Mouse (Mus musculus) myocyte (in vitro differentiated cells): ENCODE data around the gene Trpm3. TPM values are rescaled to one million over a fixed set of nuclear protein-coding genes. Genes with fewer than 3 reads are reported as not detected.

Experiments
- H3K27me3 ChIP-seq: one replicate; pipeline ENCODE4 v1.6.1; 2011; ENCODE audit not compliant: control insufficient read depth, insufficient read depth, insufficient read length
- H3K36me3 ChIP-seq: one replicate; pipeline ENCODE4 v1.6.1; 2011; ENCODE audit not compliant: control insufficient read depth, insufficient read depth
- H3K4me2 ChIP-seq: one replicate; pipeline ENCODE4 v1.6.1; 2011; ENCODE audit warnings: low read depth, control low read depth
- H3K4me3 ChIP-seq: one replicate; pipeline ENCODE4 v1.5.1; 2011; ENCODE audit warnings: mild to moderate bottlenecking, control low read depth, moderate library complexity
- H3K79me2 ChIP-seq: one replicate; pipeline ENCODE4 v1.6.1; 2011; ENCODE audit not compliant: control insufficient read depth, insufficient read depth
- H3ac ChIP-seq: one replicate; pipeline ENCODE4 v1.6.1; 2011; ENCODE audit not compliant: control insufficient read depth, insufficient read length
- CEBPB ChIP-seq: IDR thresholded peaks from 2 replicates; pipeline ENCODE4 v1.6.1; 2011; ENCODE audit warnings: mild to moderate bottlenecking, moderate library complexity; ENCODE audit not compliant: poor library complexity, insufficient read depth, severe bottlenecking
- E2F4 ChIP-seq: IDR thresholded peaks from one replicate; pipeline ENCODE4 v1.6.1; 2011; ENCODE audit warnings: mild to moderate bottlenecking, control low read depth, moderate library complexity; ENCODE audit not compliant: insufficient read depth
- MAX ChIP-seq: IDR thresholded peaks from one replicate; pipeline ENCODE4 v1.6.1; 2011; ENCODE audit warnings: low read depth, mild to moderate bottlenecking, control low read depth
- MYOD1 ChIP-seq, 3 experiments: IDR thresholded peaks; one replicate each; pipeline ENCODE4 v1.6.1; 2011; ENCODE audit warnings: control low read depth in 2 of 3, low read depth in 2 of 3, mild to moderate bottlenecking in 2 of 3, moderate library complexity in 1 of 3; ENCODE audit not compliant: insufficient read length in 2 of 3, control insufficient read depth in 1 of 3
- MYOG ChIP-seq, 3 experiments: IDR thresholded peaks; one replicate each; pipeline ENCODE4 v1.6.1; 2011; ENCODE audit warnings: control low read depth in 2 of 3, low read depth in 2 of 3, mild to moderate bottlenecking in 2 of 3; ENCODE audit not compliant: insufficient read length in 2 of 3, control insufficient read depth in 1 of 3, insufficient read depth in 1 of 3
- POLR2A ChIP-seq: IDR thresholded peaks from one replicate; pipeline ENCODE4 v1.6.1; 2011; ENCODE audit warnings: low read depth, mild to moderate bottlenecking, control low read depth, moderate library complexity; ENCODE audit not compliant: insufficient read length
- POLR2AphosphoS2 ChIP-seq: IDR thresholded peaks from one replicate; pipeline ENCODE4 v1.6.1; 2011; ENCODE audit warnings: low read depth, control low read depth; ENCODE audit not compliant: insufficient read length
- REST ChIP-seq: IDR thresholded peaks from one replicate; pipeline ENCODE4 v1.6.1; 2011; ENCODE audit warnings: mild to moderate bottlenecking, control low read depth, moderate library complexity; ENCODE audit not compliant: insufficient read depth, insufficient read length
- SRF ChIP-seq: IDR thresholded peaks from one replicate; pipeline ENCODE4 v1.6.1; 2011; ENCODE audit warnings: low read depth; ENCODE audit not compliant: control insufficient read depth, insufficient read length
- TCF12 ChIP-seq: IDR thresholded peaks from one replicate; pipeline ENCODE4 v1.6.1; 2011; ENCODE audit warnings: mild to moderate bottlenecking, control low read depth; ENCODE audit not compliant: poor library complexity, insufficient read depth, severe bottlenecking
- TCF3 ChIP-seq: IDR thresholded peaks from one replicate; pipeline ENCODE4 v1.6.1; 2011; ENCODE audit warnings: low read depth, control low read depth; ENCODE audit not compliant: insufficient read length
- USF1 ChIP-seq: IDR thresholded peaks from one replicate; pipeline ENCODE4 v1.6.1; 2011; ENCODE audit warnings: low read depth, mild to moderate bottlenecking, control low read depth, moderate library complexity
- polyA plus RNA-seq: library from polyadenylated mRNA; unstranded; fragments of >200 nt; fragmentation: generic; extraction: Trizol; gene quantifications from one replicate; pipeline ENCODE4 v1.2.1, GENCODE M21; 2012; ENCODE audit warnings: missing spikeins

Trpm3 gene
- polyA plus RNA-seq, 1 experiment: 0.05 TPM

- TF ChIP-seq USF1 (no peak), E2F4 (no peak), POLR2A (no peak), SRF (no peak), MYOD1 (IDR thresholded peaks at IDR 0.05; ENCODE audit: control insufficient read depth in 1 of 3, insufficient read length in 2 of 3, low read depth in 2 of 3) (no peak), TCF12 (no peak), MYOG (IDR thresholded peaks at IDR 0.05; ENCODE audit: control insufficient read depth in 1 of 3, insufficient read depth in 1 of 3, insufficient read length in 2 of 3, low read depth in 2 of 3) (no peak), CEBPB (no peak), MAX (no peak), POLR2AphosphoS2 (no peak), TCF3 (no peak), REST (no peak)
- no peaks in the 10 kb centered on the region for H3K27me3 ChIP-seq
- no peak overlapping the region for H3K4me3 ChIP-seq
- no peaks in the 10 kb centered on the region for H3K36me3 ChIP-seq
- no peaks in the 10 kb centered on the region for H3K79me2 ChIP-seq
- H3K4me2 ChIP-seq: no peak overlapping the region
- no peak overlapping the region for H3ac ChIP-seq
Measured at GRCm38 (mm10) chr19:22730971-22731370, 592.1 kb downstream of the Trpm3 start.

GRCm38 (mm10) chr19:22736870-22737269 lies 598.0 kb downstream of the Trpm3 start:
- no peaks in the 10 kb centered on the region for H3K79me2 ChIP-seq
- TF ChIP-seq USF1 (no peak), TCF3 (no peak), E2F4 (no peak), MYOG (IDR thresholded peaks at IDR 0.05; ENCODE audit: control insufficient read depth in 1 of 3, insufficient read depth in 1 of 3, insufficient read length in 2 of 3, low read depth in 2 of 3) (no peak), SRF (no peak), CEBPB (no peak), MAX (no peak), POLR2A (no peak), POLR2AphosphoS2 (no peak)
- no peak overlapping the region for H3K4me3 ChIP-seq
- no peak overlapping the region for H3ac ChIP-seq
- no peak overlapping the region for H3K4me2 ChIP-seq
- no peaks in the 10 kb centered on the region for H3K27me3 ChIP-seq
- H3K36me3 ChIP-seq: no peaks in the 10 kb centered on the region

GRCm38 (mm10) chr19:22739240-22739639 lies 600.4 kb downstream of the Trpm3 start:
- no peak for TF ChIP-seq MAX
- TF ChIP-seq TCF3: no peak
- no peak for TF ChIP-seq CEBPB
- no peak for TF ChIP-seq TCF12
- TF ChIP-seq POLR2A: no peak
- TF ChIP-seq SRF: no peak
- Histone ChIP-seq H3K36me3 (no peaks in the 10 kb centered on the region), H3K79me2 (no peaks in the 10 kb centered on the region), H3ac (no peak overlapping the region), H3K4me2 (no peak overlapping the region), H3K27me3 (no peaks in the 10 kb centered on the region), H3K4me3 (no peak overlapping the region)

GRCm38 (mm10) chr19:22753311-22753809 lies 614.5 kb downstream of the Trpm3 start:
- Histone ChIP-seq H3K79me2 (no peaks in the 10 kb centered on the region), H3K36me3 (no peaks in the 10 kb centered on the region), H3K27me3 (no peaks in the 10 kb centered on the region), H3K4me2 (no peak overlapping the region), H3ac (no peak overlapping the region), H3K4me3 (no peak overlapping the region)
- TF ChIP-seq MYOG (IDR thresholded peaks at IDR 0.05; ENCODE audit: control insufficient read depth in 1 of 3, insufficient read depth in 1 of 3, insufficient read length in 2 of 3, low read depth in 2 of 3) (no peak), MAX (no peak), USF1 (no peak), CEBPB (no peak), E2F4 (no peak), TCF12 (no peak)

- Histone ChIP-seq H3K27me3 (no peaks in the 10 kb centered on the region), H3K79me2 (no peaks in the 10 kb centered on the region), H3K4me3 (no peak overlapping the region), H3ac (no peak overlapping the region), H3K36me3 (no peaks in the 10 kb centered on the region), H3K4me2 (no peak overlapping the region)
- TF ChIP-seq MAX: no peak
- TF ChIP-seq TCF12: no peak
- TF ChIP-seq CEBPB: no peak
- TF ChIP-seq POLR2AphosphoS2: no peak
- no peak for TF ChIP-seq POLR2A
- TF ChIP-seq TCF3: no peak
- no peak for TF ChIP-seq MYOD1 (IDR thresholded peaks at IDR 0.05; ENCODE audit: control insufficient read depth in 1 of 3, insufficient read length in 2 of 3, low read depth in 2 of 3)
- no peak for TF ChIP-seq USF1
- no peak for TF ChIP-seq E2F4
- TF ChIP-seq MYOG (IDR thresholded peaks at IDR 0.05; ENCODE audit: control insufficient read depth in 1 of 3, insufficient read depth in 1 of 3, insufficient read length in 2 of 3, low read depth in 2 of 3): no peak
- no peak for TF ChIP-seq REST
- no peak for TF ChIP-seq SRF
Measured at GRCm38 (mm10) chr19:22754071-22754470, 615.2 kb downstream of the Trpm3 start.
